Mouse (Mus musculus) liver, embryonic 11.5 days (tissue): ENCODE data around the gene Rnasel. TPM values are rescaled to one million over a fixed set of nuclear protein-coding genes. Genes with fewer than 3 reads are reported as not detected.

Experiments
- ATAC-seq: fragments of 200-750 bp; cut with Nextera tagmentation; replicated peaks from 2 replicates; pipeline ENCODE4 v1.8.0; 2017; ENCODE audit warnings: moderate number of reproducible peaks, mild to moderate bottlenecking, moderate TSS enrichment, moderate library complexity; ENCODE audit not compliant: low FRiP score
- DNase-seq: peaks from one replicate; pipeline ENCODE4 v3.0.0-alpha.2; 2017; ENCODE audit warnings: low spot score
- H3K27ac ChIP-seq: fragments of 300-500 bp; sonication (generic); 2 replicates; pipeline ENCODE4 v1.5.1; 2014; ENCODE audit warnings: mild to moderate bottlenecking, low read depth, low read length, control low read depth
- H3K27me3 ChIP-seq: fragments of 300-500 bp; sonication (generic); replicated peaks from 2 replicates; pipeline ENCODE4 v1.6.1; 2014; ENCODE audit warnings: low read length, mixed read lengths; ENCODE audit not compliant: control insufficient read depth, insufficient read depth
- H3K36me3 ChIP-seq: fragments of 300-500 bp; sonication (generic); 2 replicates; pipeline ENCODE4 v1.6.1; 2014; ENCODE audit warnings: mild to moderate bottlenecking, low read length, moderate library complexity, mixed read lengths; ENCODE audit not compliant: control insufficient read depth, insufficient read depth
- H3K4me1 ChIP-seq: fragments of 300-500 bp; sonication (generic); replicated peaks from 2 replicates; pipeline ENCODE4 v1.6.1; 2014; ENCODE audit warnings: low read length, mixed read lengths; ENCODE audit not compliant: control insufficient read depth, insufficient read depth
- H3K4me2 ChIP-seq: fragments of 300-500 bp; sonication (generic); 2 replicates; pipeline ENCODE4 v1.6.1; 2014; ENCODE audit warnings: mild to moderate bottlenecking, control low read depth, moderate library complexity
- H3K4me3 ChIP-seq: fragments of 300-500 bp; sonication (generic); 2 replicates; pipeline ENCODE4 v1.5.1; 2014; ENCODE audit warnings: low read depth, low read length, control low read depth
- H3K9ac ChIP-seq: fragments of 300-500 bp; sonication (generic); 2 replicates; pipeline ENCODE4 v1.6.1; 2014; ENCODE audit warnings: low read depth, low read length, control low read depth
- H3K9me3 ChIP-seq: fragments of 300-500 bp; sonication (generic); 2 replicates; pipeline ENCODE4 v1.6.1; 2016; ENCODE audit warnings: low read length, inconsistent platforms, mixed read lengths; ENCODE audit not compliant: control insufficient read depth
- WGBS: fragments of 180-500 bp; shearing (Covaris S2); extraction: QIAGEN DNeasy Blood & Tissue Kit; methylation state at CpG from one replicate; pipeline ENCODE4 v1.1.7; 2014; 5-methylcytosine and 5-hydroxymethylcytosine counted together
- polyA plus RNA-seq: library from polyadenylated mRNA; unstranded; fragments of >200 nt; fragmentation: Nextera tagmentation; extraction: Ambion mirVana; gene quantifications from 2 replicates; pipeline ENCODE4 v1.2.1, GENCODE M21; 2014

Gene Rnasel
- polyA plus RNA-seq, 1 experiment from 2014 or later: 7.2 TPM

- Histone ChIP-seq H3K27me3 (no peaks in the 10 kb centered on the region), H3K4me1 (no peaks in the 10 kb centered on the region), H3K4me2 (no peak overlapping the region), H3K27ac (no peak overlapping the region), H3K9me3 (no peaks in the 10 kb centered on the region), H3K36me3 (no peaks in the 10 kb centered on the region), H3K9ac (no peak overlapping the region), H3K4me3 (no peak overlapping the region)
- WGBS: 74% methylated on average over 7 of the region's 7 CpGs
- ATAC-seq (no peak), DNase-seq (peak; percentile 6)
Observed at GRCm38 (mm10) chr1:153802691-153803090, 53.5 kb downstream of the Rnasel start.

GRCm38 (mm10) chr1:153803530-153803929 lies 54.3 kb downstream of the Rnasel start:
- 69% methylated on average over 8 of the region's 8 CpGs for WGBS
- no peaks in the 10 kb centered on the region for H3K36me3 ChIP-seq
- no peak overlapping the region for H3K4me2 ChIP-seq
- no peak overlapping the region for H3K27ac ChIP-seq
- H3K9ac ChIP-seq: no peak overlapping the region
- DNase-seq (peak; percentile 5), ATAC-seq (no peak)
- no peaks in the 10 kb centered on the region for H3K27me3 ChIP-seq
- H3K4me1 ChIP-seq: no peaks in the 10 kb centered on the region
- H3K9me3 ChIP-seq: no peaks in the 10 kb centered on the region
- no peak overlapping the region for H3K4me3 ChIP-seq

- peak overlapping the region; percentile 36; the same call in 1 of the 2 replicates for H3K4me2 ChIP-seq
- H3K36me3 ChIP-seq: no peaks in the 10 kb centered on the region
- no peak overlapping the region for H3K9ac ChIP-seq
- H3K27ac ChIP-seq: no peak overlapping the region
- 40% methylated on average over 13 of the region's 13 CpGs for WGBS
- no peak overlapping the region for H3K4me3 ChIP-seq
- ATAC-seq: no peak
- no peaks in the 10 kb centered on the region for H3K27me3 ChIP-seq
- peak; percentile 32 for DNase-seq
- H3K4me1 ChIP-seq: no peaks in the 10 kb centered on the region
- no peaks in the 10 kb centered on the region for H3K9me3 ChIP-seq
Observed at GRCm38 (mm10) chr1:153807390-153807993, 58.3 kb downstream of the Rnasel start.

Other genes starting within 250 kb of the Rnasel start
- 8.0 and 11.0 TPM in 2 replicates for gene Npl, start 199.4 kb upstream of the Rnasel start, polyA plus RNA-seq
- gene Rgs8, start 96.4 kb upstream of the Rnasel start, polyA plus RNA-seq: 0.09 and 0.19 TPM in 2 replicates
- 0.94 and 1.3 TPM in 2 replicates for gene Rgs16, start 9.1 kb upstream of the Rnasel start, polyA plus RNA-seq
- gene Rgsl1, start 94.7 kb downstream of the Rnasel start, polyA plus RNA-seq: 0.07 TPM in 1 of 2 replicates, not detected in the other
- 0.40 and 0.49 TPM in 2 replicates for gene Teddm1b, start 124.9 kb downstream of the Rnasel start, polyA plus RNA-seq
- gene Teddm1a, start 142.3 kb downstream of the Rnasel start, polyA plus RNA-seq: not detected in 2 replicates
- gene Glul, start 150.5 kb downstream of the Rnasel start, polyA plus RNA-seq: 129 and 146 TPM in 2 replicates
- 0.21 and 0.45 TPM in 2 replicates for gene Teddm2, start 150.8 kb downstream of the Rnasel start, polyA plus RNA-seq